Mouse (Mus musculus) left cerebral cortex, adult 2 months (tissue): ENCODE results near the gene Pitpna. TPM values are rescaled to one million over a fixed set of nuclear protein-coding genes. Genes with fewer than 3 reads are reported as not detected.

Experiments
- DNase-seq, 2 experiments: peaks; one replicate each; pipeline ENCODE4 v3.0.0; 2021 to 2022; ENCODE audit warnings: low spot score in 2 of 2, mixed read lengths in 1 of 2; ENCODE audit errors: extremely low spot score in 1 of 2
- H3K27ac ChIP-seq: fragments of 200-600 bp; 2 replicates; pipeline ENCODE4 v1.8.1; 2022
- H3K4me3 ChIP-seq: fragments of 200-600 bp; 2 replicates; pipeline ENCODE4 v1.8.1; 2022
- CTCF ChIP-seq: fragments of 200-600 bp; IDR thresholded peaks from 2 replicates; pipeline ENCODE4 v1.8.1; 2022; ENCODE audit warnings: antibody characterized with exemption, mild to moderate bottlenecking, moderate library complexity
- intact Hi-C: fragments of 180-260 bp; cut with DNase I; formaldehyde crosslinking; loops from one replicate; pipeline ENCODE4 v1.15.1; 2025
- total RNA-seq, 2 experiments: library from RNA; stranded (reverse); gene quantifications; 2 replicates each; pipeline ENCODE4 v1.2.3; 2021

Pitpna gene
- total RNA-seq, 2 experiments from 2014 or later: 329 to 332 TPM

GRCm38 (mm10) chr11:75566276-75567196 is 21.4 kb upstream of the Pitpna start:
- Histone ChIP-seq H3K27ac (peak overlapping the region; percentile 25), H3K4me3 (no peak overlapping the region)
- DNase-seq: no peak
- TF ChIP-seq CTCF: no peak
- intact Hi-C loops: no loop called here

DNA sequence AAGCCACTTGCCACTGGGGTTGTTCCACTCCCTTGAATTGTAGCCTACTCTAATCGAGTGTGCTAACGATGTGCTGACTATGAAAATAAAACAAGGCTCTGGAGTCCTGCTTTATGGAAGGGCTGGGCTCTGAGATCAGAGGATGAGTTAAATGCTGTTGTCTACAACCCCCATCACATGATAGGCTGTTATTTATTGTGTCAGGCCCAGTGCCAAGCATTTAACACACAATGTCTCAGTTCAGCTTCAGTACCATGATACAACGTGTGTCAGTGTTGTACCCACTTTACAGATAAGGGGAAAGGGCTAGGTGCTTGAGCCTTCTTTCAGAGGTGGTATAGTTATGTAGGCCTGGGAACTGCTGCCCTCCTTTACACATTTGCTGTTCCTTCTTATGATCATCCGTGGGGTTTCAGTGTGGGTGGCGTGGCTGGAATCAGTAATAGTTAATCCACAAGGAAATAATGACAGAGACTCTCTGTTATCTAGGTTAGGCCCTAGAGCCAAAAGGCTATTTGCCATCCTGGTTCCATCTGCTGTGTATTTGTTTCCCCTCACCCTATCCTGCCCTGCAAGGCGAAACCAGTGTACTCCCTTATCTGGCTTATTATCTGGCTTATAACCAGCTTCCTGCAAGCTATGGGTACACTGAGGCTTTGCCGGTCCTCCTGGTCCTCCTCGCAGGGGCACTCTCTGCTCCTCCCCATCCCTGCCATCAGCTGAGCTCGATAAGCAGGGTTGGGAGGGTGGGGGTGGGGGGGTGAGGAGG is 20.4 kb upstream of the Pitpna start:
- intact Hi-C loops: no loop called here
- Histone ChIP-seq H3K4me3 (no peak overlapping the region), H3K27ac (peak overlapping the region; percentile 25; the same call in 1 of the 2 replicates)
- DNase-seq: no peak
- TF ChIP-seq CTCF: no peak

DNA sequence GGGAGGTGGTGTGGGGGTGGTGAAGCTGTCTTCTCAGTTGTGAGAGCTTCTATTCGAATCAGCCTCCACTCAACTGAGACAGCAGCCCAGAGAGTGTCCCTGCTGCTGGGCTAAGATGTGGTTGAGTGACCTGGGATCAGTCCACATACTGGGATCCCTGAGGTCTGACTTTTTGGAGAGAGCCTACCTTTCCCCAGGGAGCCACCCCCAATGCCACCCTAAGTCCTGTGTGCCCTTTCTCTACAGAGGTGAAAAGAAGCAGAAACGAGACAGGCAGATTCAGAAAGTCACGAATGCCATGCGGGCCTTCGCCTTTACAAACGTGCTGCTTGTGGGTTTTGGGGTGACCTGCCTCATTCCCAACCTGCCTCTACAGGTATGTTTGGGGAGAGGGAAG is 19.8 kb upstream of the Pitpna start:
- intact Hi-C loops: no loop called here
- DNase-seq: no peak

DNA sequence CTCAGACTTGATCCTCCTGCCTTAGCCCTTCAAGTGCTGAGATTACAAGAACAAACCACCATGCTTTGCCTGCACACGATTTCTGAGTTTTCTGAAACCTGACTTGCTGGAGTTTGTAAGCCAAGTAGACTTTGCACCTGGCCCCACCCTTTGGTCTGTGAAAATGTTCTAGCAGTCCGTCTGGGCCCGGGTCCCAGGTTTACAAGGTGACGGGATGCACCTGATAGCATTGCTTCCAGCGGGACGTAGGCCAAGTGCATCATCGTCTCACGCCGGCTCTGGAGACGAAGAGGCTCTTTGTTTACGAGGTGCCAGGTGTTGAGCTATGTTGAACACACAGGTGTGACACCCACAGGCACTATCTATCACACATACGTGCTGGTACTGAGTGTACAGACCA is 18.9 kb upstream of the Pitpna start:
- DNase-seq: no peak
- Histone ChIP-seq H3K4me3 (no peak overlapping the region), H3K27ac (no peak overlapping the region)
- intact Hi-C loops: no loop called here
- no peak for TF ChIP-seq CTCF

More for the DNA sequence above, 19.8 kb upstream of the Pitpna start:
- H3K4me3 ChIP-seq: no peak overlapping the region
- no peak overlapping the region for H3K27ac ChIP-seq
- TF ChIP-seq CTCF: no peak

DNA sequence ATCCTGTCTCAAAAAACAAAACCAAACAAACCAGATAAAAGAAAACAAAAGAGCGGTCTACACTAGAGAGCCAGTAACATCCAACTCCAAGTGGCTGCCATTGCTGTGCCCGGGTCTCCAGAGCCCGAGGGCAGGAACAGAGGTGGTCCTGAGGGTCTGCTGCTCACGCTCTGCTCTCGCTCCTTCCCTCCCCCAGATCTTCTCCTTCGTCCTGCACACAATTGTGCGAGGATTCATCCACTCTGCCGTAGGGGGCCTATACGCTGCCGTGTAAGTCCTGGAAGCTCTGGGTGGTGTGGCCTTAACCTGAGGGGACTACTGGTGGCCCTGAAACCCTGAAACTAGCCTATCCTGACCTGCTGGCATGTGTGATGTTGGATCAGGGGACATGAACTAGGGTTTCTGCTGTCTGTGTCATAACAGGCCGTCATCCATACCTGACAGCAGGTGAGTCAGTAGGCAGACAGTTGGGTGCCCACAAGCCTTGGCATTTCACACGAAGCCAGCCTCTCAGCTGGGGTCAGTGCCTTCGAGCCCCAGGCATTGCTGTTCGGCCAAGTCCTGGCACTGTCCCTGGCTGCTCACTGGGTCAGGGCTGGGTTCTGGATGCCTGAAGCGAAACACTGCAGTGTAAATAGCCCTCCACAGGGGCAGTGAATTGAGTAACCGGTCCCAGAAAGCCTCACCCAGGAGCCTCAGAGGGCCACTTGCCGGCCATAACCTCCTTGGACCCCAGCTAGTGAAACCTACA is 17.3 kb upstream of the Pitpna start:
- Histone ChIP-seq H3K4me3 (no peak overlapping the region), H3K27ac (no peak overlapping the region)
- TF ChIP-seq CTCF: no peak
- no peak for DNase-seq
- intact Hi-C loops: loop anchor here (10.0 kb wide), 2 partner anchors 166 to 386 kb away; no protein-coding TSS in a partner anchor

GRCm38 (mm10) chr11:75571126-75571990 is 16.5 kb upstream of the Pitpna start:
- TF ChIP-seq CTCF: no peak
- intact Hi-C loops: loop anchor here (10.0 kb wide), 2 partner anchors 167 to 387 kb away; no protein-coding TSS in a partner anchor
- H3K4me3 ChIP-seq: no peak overlapping the region
- DNase-seq: no peak
- peak overlapping the region; percentile 40 for H3K27ac ChIP-seq

DNA sequence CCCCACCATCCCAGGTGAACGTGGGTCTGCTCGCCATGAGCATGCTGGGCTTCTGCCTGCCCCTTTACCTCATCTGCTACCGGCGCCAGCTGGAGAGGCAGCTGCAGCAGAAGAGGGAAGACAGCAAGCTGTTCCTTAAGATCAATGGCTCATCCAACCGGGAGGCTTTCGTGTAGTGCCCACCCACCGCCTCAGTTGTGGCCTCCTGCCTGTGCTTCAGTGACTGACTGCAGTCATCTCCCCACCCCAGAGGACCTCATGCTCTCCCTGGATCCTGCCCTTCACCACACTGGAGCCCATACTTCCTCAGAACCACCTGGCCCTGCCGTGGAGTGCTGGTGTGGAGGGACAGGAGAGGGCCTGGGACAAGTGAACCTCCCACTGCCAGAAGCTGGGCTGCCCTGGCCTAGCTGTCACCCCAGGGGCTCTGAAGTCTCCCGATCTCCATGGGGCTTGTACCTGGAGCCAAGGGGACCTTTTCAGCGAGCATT is 15.6 kb upstream of the Pitpna start:
- intact Hi-C loops: loop anchor here (10.0 kb wide), 2 partner anchors 168 to 388 kb away; no protein-coding TSS in a partner anchor
- DNase-seq: peak in 1 of 2 experiments; percentile 44
- Histone ChIP-seq H3K27ac (peak overlapping the region; percentile 78), H3K4me3 (no peak overlapping the region)
- TF ChIP-seq CTCF: no peak

DNA sequence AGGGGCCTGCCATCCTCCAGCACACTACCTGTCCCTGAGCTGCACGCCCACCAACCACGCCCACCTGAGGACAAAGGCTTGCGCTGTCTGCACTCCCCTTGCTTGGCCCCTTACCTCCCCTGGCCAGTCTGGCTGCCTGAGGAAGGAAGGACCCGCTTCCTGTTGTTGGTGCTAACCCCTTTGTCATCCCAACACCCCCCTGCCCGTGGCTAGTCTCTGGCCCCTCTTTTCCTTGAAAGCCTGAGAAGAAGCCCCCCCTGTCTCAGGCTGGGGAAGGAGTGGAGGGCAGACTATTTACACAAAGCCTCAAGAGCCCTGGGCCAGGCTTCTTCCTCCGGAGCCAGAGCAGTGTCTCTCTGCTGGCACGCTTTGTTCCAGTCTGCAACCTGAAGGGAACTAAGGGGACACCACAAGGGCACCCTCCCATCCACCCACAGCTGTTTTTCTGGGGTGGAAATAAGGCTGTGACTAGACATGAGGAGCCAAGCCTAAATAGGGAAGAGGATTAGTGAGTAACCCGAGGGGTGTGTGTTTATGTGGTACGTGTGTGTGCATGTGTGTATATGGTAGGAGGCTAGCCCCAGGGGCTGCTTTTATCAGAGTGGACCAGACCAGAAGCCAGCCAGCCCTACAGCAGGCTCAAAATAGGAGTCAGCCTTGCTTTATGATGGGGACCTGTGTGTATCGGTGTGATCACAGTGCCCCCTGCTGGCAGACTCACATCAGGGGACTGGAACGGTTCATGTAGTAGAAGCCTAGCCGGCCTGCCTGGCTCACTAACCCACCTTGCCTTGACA is 14.8 kb upstream of the Pitpna start:
- Histone ChIP-seq H3K27ac (peak overlapping the region; percentile 78), H3K4me3 (no peak overlapping the region)
- peak; percentile 89 to 90 for DNase-seq
- TF ChIP-seq CTCF: peak; percentile 98
- intact Hi-C loops: loop anchor here (1.0 to 10.0 kb wide), 3 partner anchors 43 to 388 kb away; no protein-coding TSS in a partner anchor

DNA sequence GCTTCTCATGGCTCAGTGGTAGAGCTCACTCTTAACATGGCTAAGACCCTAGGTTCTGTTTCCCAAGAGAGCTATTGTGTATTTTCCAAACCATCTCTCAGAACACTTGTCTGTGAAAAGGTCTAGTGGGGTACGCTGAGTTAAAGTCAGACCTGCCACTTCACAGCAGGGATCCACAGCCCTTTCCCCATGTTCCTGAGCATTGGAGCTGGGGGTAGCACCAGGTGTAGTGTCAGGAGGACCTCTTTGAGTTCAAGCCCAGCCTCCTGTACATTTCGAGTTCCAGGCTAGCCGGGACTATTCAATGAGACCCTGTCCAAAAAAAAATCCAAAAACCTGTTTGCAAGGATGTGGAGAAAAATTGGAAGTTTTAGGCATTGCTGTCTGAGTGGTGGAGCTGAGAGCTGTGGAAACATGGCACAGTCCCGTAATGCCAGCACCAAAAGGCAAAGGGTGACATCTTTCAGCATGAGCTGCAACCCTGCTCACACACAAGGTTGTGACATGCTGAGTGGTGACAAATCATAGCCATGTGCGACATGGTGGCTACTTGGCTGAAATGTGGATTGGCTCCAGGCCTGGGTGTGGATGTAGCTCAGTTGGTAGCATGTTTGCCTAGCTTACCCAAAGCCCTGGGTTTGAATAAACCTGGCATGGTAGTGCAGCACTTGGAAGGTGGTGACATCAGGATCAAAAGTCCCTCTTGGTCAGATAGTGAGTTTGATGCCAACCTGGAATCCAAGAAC is 13.3 kb upstream of the Pitpna start:
- no peak for TF ChIP-seq CTCF
- DNase-seq: no peak
- intact Hi-C loops: loop anchor here (10.0 kb wide), 2 partner anchors 170 to 390 kb away; no protein-coding TSS in a partner anchor
- Histone ChIP-seq H3K27ac (no peak overlapping the region), H3K4me3 (no peak overlapping the region)
